Comparison of ENCODE assay signal across 25 mouse cellular contexts in the genomic region with DNA sequence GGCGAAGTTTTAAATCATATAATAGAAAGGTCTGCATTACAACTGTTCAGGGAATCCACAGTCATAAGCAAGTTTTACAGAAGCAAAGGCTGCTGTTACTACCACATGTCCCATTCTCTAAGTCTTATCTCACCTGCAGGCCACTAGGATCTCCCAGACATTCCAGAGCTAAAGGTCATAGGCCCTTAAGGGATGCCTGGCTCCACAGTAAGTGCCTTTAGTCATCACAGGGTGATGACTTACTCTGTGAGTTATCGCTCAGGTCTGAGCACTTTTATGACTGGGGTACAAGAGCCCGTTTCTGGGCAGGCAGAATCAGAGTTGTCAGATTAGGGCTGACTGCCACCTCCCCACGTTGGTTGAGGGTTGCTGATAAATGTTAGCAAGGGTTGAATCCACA. TPM values are rescaled to one million over a fixed set of nuclear protein-coding genes. Genes with fewer than 3 reads are reported as not detected.
DNase-seq lines count a peak whose midpoint lies in the region; ATAC-seq and TF ChIP-seq lines count a peak whose summit lies in the region.
"Had no signal": no experiment of that assay in that cellular context is flagged by ENCODE, and none has a peak within 500 bp of the region (broad histone marks: within the 10 kb centered on the region; RNA-seq: fewer than 3 reads in every experiment).

No protein-coding gene starts in this region.

- no peaks in the 10 kb centered on the region for H3K9me3 ChIP-seq in intestine, embryonic 16.5 days (ENCODE audit: control insufficient read depth, low read length)
- H3K9me3 ChIP-seq: embryonic facial prominence, embryonic 12.5 days; embryonic facial prominence, embryonic 15.5 days; heart, embryonic 13.5 days; hindbrain, embryonic 12.5 days; hindbrain, embryonic 15.5 days had no signal

- H3K4me3 ChIP-seq in testis, adult 2 months (ENCODE audit: control insufficient read depth, low read depth, low read length): peak overlapping the region; percentile 62
- H3K4me3 ChIP-seq in intestine, embryonic 16.5 days (ENCODE audit: low read length): no peak overlapping the region
- no peak overlapping the region for H3K4me3 ChIP-seq in cerebellum, adult 2 months (replicated peaks; ENCODE audit: insufficient read depth, low read depth, low read length)
- H3K4me3 ChIP-seq: embryonic facial prominence, embryonic 12.5 days; embryonic facial prominence, embryonic 15.5 days; gastrocnemius, adult 2 months; heart, embryonic 13.5 days; hindbrain, embryonic 12.5 days; hindbrain, embryonic 15.5 days had no signal

- TF ChIP-seq CTCF in testis, adult 2 months (IDR thresholded peaks at IDR 0.05; ENCODE audit: control insufficient read depth, insufficient read depth, insufficient replicate concordance, low read depth, low read length): no peak
- no peak for TF ChIP-seq CTCF in cerebellum, adult 2 months (IDR thresholded peaks at IDR 0.05; ENCODE audit: borderline replicate concordance, insufficient read depth, low read depth, low read length)

- H3K9ac ChIP-seq in intestine, embryonic 16.5 days (ENCODE audit: low read depth, low read length): no peak overlapping the region
- H3K9ac ChIP-seq: embryonic facial prominence, embryonic 12.5 days; embryonic facial prominence, embryonic 15.5 days; forebrain, postnatal 0 days; heart, embryonic 13.5 days; hindbrain, embryonic 12.5 days; hindbrain, embryonic 15.5 days had no signal

- no peaks in the 10 kb centered on the region for H3K4me1 ChIP-seq in testis, adult 2 months (ENCODE audit: control insufficient read depth, insufficient read depth, low read length)
- no peaks in the 10 kb centered on the region for H3K4me1 ChIP-seq in intestine, embryonic 16.5 days (ENCODE audit: control insufficient read depth, insufficient read depth, low read length)
- H3K4me1 ChIP-seq in cerebellum, adult 2 months (ENCODE audit: control insufficient read depth, insufficient read depth, low read length): no peaks in the 10 kb centered on the region
- H3K4me1 ChIP-seq: embryonic facial prominence, embryonic 12.5 days; embryonic facial prominence, embryonic 15.5 days had no signal

- H3K36me3 ChIP-seq in testis, adult 2 months (ENCODE audit: control insufficient read depth, insufficient read depth, low read length): no peaks in the 10 kb centered on the region
- no peaks in the 10 kb centered on the region for H3K36me3 ChIP-seq in intestine, embryonic 16.5 days (ENCODE audit: control insufficient read depth, insufficient read depth, low read length)
- H3K36me3 ChIP-seq: embryonic facial prominence, embryonic 12.5 days; embryonic facial prominence, embryonic 15.5 days; heart, embryonic 13.5 days; hindbrain, embryonic 12.5 days; hindbrain, embryonic 15.5 days had no signal

- H3K27me3 ChIP-seq in testis, adult 2 months (ENCODE audit: control insufficient read depth, insufficient read depth, low read length): no peaks in the 10 kb centered on the region
- H3K27me3 ChIP-seq in intestine, embryonic 16.5 days (replicated peaks; ENCODE audit: control insufficient read depth, insufficient read depth, low read length): no peaks in the 10 kb centered on the region
- no peaks in the 10 kb centered on the region for H3K27me3 ChIP-seq in cerebellum, adult 2 months (ENCODE audit: control insufficient read depth, insufficient read depth, low read length)
- H3K27me3 ChIP-seq: embryonic facial prominence, embryonic 12.5 days; embryonic facial prominence, embryonic 15.5 days; heart, embryonic 13.5 days had no signal

- H3K27ac ChIP-seq in testis, adult 2 months (ENCODE audit: control insufficient read depth, insufficient read depth, low read depth, low read length): no peak overlapping the region
- H3K27ac ChIP-seq in intestine, embryonic 16.5 days (ENCODE audit: low read length): no peak overlapping the region
- no peak overlapping the region for H3K27ac ChIP-seq in cerebellum, adult 2 months (ENCODE audit: insufficient read depth, low read length)
- H3K27ac ChIP-seq: embryonic facial prominence, embryonic 12.5 days; embryonic facial prominence, embryonic 15.5 days; gastrocnemius, adult 2 months; heart, embryonic 13.5 days; hindbrain, embryonic 12.5 days; hindbrain, embryonic 15.5 days had no signal

- DNase-seq in testis, postnatal 10 days (ENCODE audit: low spot score): no peak
- no peak for DNase-seq in cerebellum, adult 2 months
- no peak for DNase-seq in heart, adult 18-20 months
- DNase-seq: adrenal gland, adult 8-10 months; adrenal gland, postnatal 25 days; cerebellum, adult 11-12 months; cerebellum, adult 9-10 months; cerebellum, postnatal 14 days; forebrain, postnatal 0 days; gastrocnemius, adult 2 months; gastrocnemius, postnatal 14 days; heart, adult 11 months; heart, postnatal 14 days; heart, postnatal 4 days had no signal

- 56% methylated on average over 4 of the region's 4 CpGs for WGBS in intestine, embryonic 16.5 days
- WGBS in cerebellum, adult 2 months: 84% methylated on average over 4 of the region's 4 CpGs

- no peak for TF ChIP-seq POLR2A in testis, adult 2 months (IDR thresholded peaks at IDR 0.05; ENCODE audit: control insufficient read depth, low read depth, low read length)
- no peak for TF ChIP-seq POLR2A in cerebellum, adult 2 months (IDR thresholded peaks at IDR 0.05; ENCODE audit: borderline replicate concordance, insufficient read depth, low read length)

- peak; percentile 78 for ATAC-seq in intestine, embryonic 16.5 days
- ATAC-seq in megakaryocyte-erythroid progenitor cell, adult 5-6 weeks (replicated peaks; ENCODE audit: low FRiP score, low TSS enrichment, poor library complexity, severe bottlenecking): peak; percentile 26; the same call in 1 of the 2 replicates
- ATAC-seq: activated CD4-positive, CD25-positive, alpha-beta regulatory T cell, adult 4 months; CD4-positive, CD25-positive, alpha-beta regulatory T cell, adult 4 months; forebrain, embryonic 14.5 days; forebrain, postnatal 0 days had no signal

- H3K4me2 ChIP-seq in intestine, embryonic 16.5 days (ENCODE audit: low read depth, low read length): no peak overlapping the region
- H3K4me2 ChIP-seq: embryonic facial prominence, embryonic 12.5 days; embryonic facial prominence, embryonic 15.5 days; heart, embryonic 13.5 days; hindbrain, embryonic 12.5 days; hindbrain, embryonic 15.5 days had no signal

RNA-seq across cellular contexts. Expression of gene Ifih1, which starts 5.8 kb away (rescaled TPM):
- 0.26 and 0.31 TPM in 2 replicates for polyA plus RNA-seq in testis, adult 2 months (2012; rRNA removed)
- polyA plus RNA-seq in intestine, embryonic 16.5 days (2015; fragmentation: Nextera tagmentation; extraction: Ambion mirVana): 6.0 and 6.4 TPM in 2 replicates
- 16.4 and 21.6 TPM in 2 replicates for total RNA-seq in megakaryocyte-erythroid progenitor cell, adult 5-6 weeks (2014; fragmentation: Nextera tagmentation)
- total RNA-seq in megakaryocyte-erythroid progenitor cell, adult 5-6 weeks (2017): 19.9 and 42.7 TPM in 2 replicates
- 1.3 and 1.4 TPM in 2 replicates for polyA plus RNA-seq in cerebellum, adult 2 months (2012; rRNA removed)
- 1 to 10 TPM; 5.3 to 5.5 TPM for total RNA-seq in heart, adult 18-20 months (2021)

RNA-seq across cellular contexts. Expression of gene Gca, which starts 12.2 kb away (rescaled TPM):
- polyA plus RNA-seq in testis, adult 2 months (2012; rRNA removed): 20.5 and 26.4 TPM in 2 replicates
- 7.2 and 7.6 TPM in 2 replicates for polyA plus RNA-seq in intestine, embryonic 16.5 days (2015; fragmentation: Nextera tagmentation; extraction: Ambion mirVana)
- 1.2 and 1.4 TPM in 2 replicates for total RNA-seq in megakaryocyte-erythroid progenitor cell, adult 5-6 weeks (2014; fragmentation: Nextera tagmentation)
- 1.6 and 1.9 TPM in 2 replicates for total RNA-seq in megakaryocyte-erythroid progenitor cell, adult 5-6 weeks (2017)
- 9.6 and 11.0 TPM in 2 replicates for polyA plus RNA-seq in cerebellum, adult 2 months (2012; rRNA removed)
- total RNA-seq in heart, adult 18-20 months (2021): 10 to 100 TPM; 24.6 to 24.7 TPM
